Mouse (Mus musculus) limb, embryonic 10.5 days (tissue): ENCODE results near the gene Lfng. TPM values are rescaled to one million over a fixed set of nuclear protein-coding genes. Genes with fewer than 3 reads are reported as not detected.
A peak's percentile ranks its signal among the peaks of the same experiment; 100 is the strongest.

ENCODE experiments used
- DNase-seq: peaks from one replicate; pipeline ENCODE4 v3.0.0-alpha.2; 2017; ENCODE audit warnings: low spot score
- H3K27ac ChIP-seq: fragments of 300-500 bp; sonication (generic); 2 replicates; pipeline ENCODE4 v1.5.1; 2016; ENCODE audit warnings: mild to moderate bottlenecking
- H3K27me3 ChIP-seq: fragments of 300-500 bp; sonication (generic); 2 replicates; pipeline ENCODE4 v1.6.1; 2016; ENCODE audit warnings: low read depth, mild to moderate bottlenecking; ENCODE audit not compliant: poor library complexity, severe bottlenecking
- H3K36me3 ChIP-seq: fragments of 300-500 bp; sonication (generic); 2 replicates; pipeline ENCODE4 v1.6.1; 2016; ENCODE audit warnings: mild to moderate bottlenecking, moderate library complexity
- H3K4me1 ChIP-seq: fragments of 300-500 bp; sonication (generic); 2 replicates; pipeline ENCODE4 v1.6.1; 2016
- H3K4me3 ChIP-seq: fragments of 300-500 bp; sonication (generic); 2 replicates; pipeline ENCODE4 v1.5.1; 2016; ENCODE audit warnings: mild to moderate bottlenecking, moderate library complexity
- H3K9me3 ChIP-seq: fragments of 300-500 bp; sonication (generic); replicated peaks from 2 replicates; pipeline ENCODE4 v1.6.1; 2016; ENCODE audit warnings: mild to moderate bottlenecking
- WGBS: fragments of 180-500 bp; shearing (Covaris S2); methylation state at CpG from one replicate; pipeline ENCODE4 v1.1.7; 2016; 5-methylcytosine and 5-hydroxymethylcytosine counted together
- polyA plus RNA-seq: library from polyadenylated mRNA; unstranded; fragments of >200 nt; fragmentation: Nextera tagmentation; extraction: Ambion mirVana; gene quantifications from 2 replicates; pipeline ENCODE4 v1.2.1, GENCODE M21; 2016

Lfng gene
- polyA plus RNA-seq, 1 experiment from 2014 or later = 5.8 TPM

- 89% methylated on average over 4 of the region's 4 CpGs for WGBS
- no peaks in the 10 kb centered on the region for H3K9me3 ChIP-seq
- no peak overlapping the region for H3K27ac ChIP-seq
- H3K4me1 ChIP-seq = peaks cover 20% of the 10 kb centered on the region
- DNase-seq = no peak
- H3K4me3 ChIP-seq = no peak overlapping the region
- H3K27me3 ChIP-seq = no peaks in the 10 kb centered on the region
- no peaks in the 10 kb centered on the region for H3K36me3 ChIP-seq
These were observed 9.3 kb upstream of the Lfng start for GRCm38 (mm10) chr5:140597787-140598186.

- 45% methylated on average over 5 of the region's 5 CpGs for WGBS
These were observed 7.2 kb upstream of the Lfng start for GRCm38 (mm10) chr5:140599939-140600338.

GRCm38 (mm10) chr5:140601712-140602111, 5.4 kb upstream of the Lfng start:
- Histone ChIP-seq H3K4me1 (peaks cover 37% of the 10 kb centered on the region), H3K27ac (no peak overlapping the region), H3K36me3 (no peaks in the 10 kb centered on the region), H3K27me3 (peaks cover 28% of the 10 kb centered on the region), H3K9me3 (no peaks in the 10 kb centered on the region), H3K4me3 (no peak overlapping the region)
- 80% methylated on average over 12 of the region's 12 CpGs for WGBS
- no peak for DNase-seq

More at GRCm38 (mm10) chr5:140599939-140600338, 7.2 kb upstream of the Lfng start:
- Histone ChIP-seq H3K27ac (peak overlapping the region; percentile 11; the same call in 1 of the 2 replicates), H3K27me3 (peaks cover 10% of the 10 kb centered on the region), H3K4me1 (peaks cover 20% of the 10 kb centered on the region), H3K4me3 (no peak overlapping the region), H3K9me3 (no peaks in the 10 kb centered on the region), H3K36me3 (no peaks in the 10 kb centered on the region)
- DNase-seq = no peak

- DNase-seq = no peak
- Histone ChIP-seq H3K4me3 (no peak overlapping the region), H3K36me3 (no peaks in the 10 kb centered on the region), H3K27ac (no peak overlapping the region), H3K4me1 (peaks cover 40% of the 10 kb centered on the region), H3K9me3 (no peaks in the 10 kb centered on the region), H3K27me3 (peaks cover 36% of the 10 kb centered on the region)
- WGBS = 43% methylated on average over 2 of the region's 2 CpGs
These were observed 4.6 kb upstream of the Lfng start for GRCm38 (mm10) chr5:140602540-140602939.

- H3K27ac ChIP-seq = no peak overlapping the region
- 81% methylated on average over 8 of the region's 8 CpGs for WGBS
- H3K27me3 ChIP-seq = peaks cover 55% of the 10 kb centered on the region
- H3K36me3 ChIP-seq = no peaks in the 10 kb centered on the region
- no peak overlapping the region for H3K4me3 ChIP-seq
- peaks cover 58% of the 10 kb centered on the region for H3K4me1 ChIP-seq
- H3K9me3 ChIP-seq = no peaks in the 10 kb centered on the region
- no peak for DNase-seq
These were observed 2.7 kb upstream of the Lfng start for GRCm38 (mm10) chr5:140604386-140604785.

GRCm38 (mm10) chr5:140605228-140605627, 1.9 kb upstream of the Lfng start:
- Histone ChIP-seq H3K4me1 (peaks cover 62% of the 10 kb centered on the region), H3K4me3 (no peak overlapping the region), H3K9me3 (no peaks in the 10 kb centered on the region), H3K27me3 (peaks cover 63% of the 10 kb centered on the region), H3K36me3 (no peaks in the 10 kb centered on the region), H3K27ac (no peak overlapping the region)
- DNase-seq = no peak
- 13% methylated on average over 3 of the region's 3 CpGs for WGBS

DNA sequence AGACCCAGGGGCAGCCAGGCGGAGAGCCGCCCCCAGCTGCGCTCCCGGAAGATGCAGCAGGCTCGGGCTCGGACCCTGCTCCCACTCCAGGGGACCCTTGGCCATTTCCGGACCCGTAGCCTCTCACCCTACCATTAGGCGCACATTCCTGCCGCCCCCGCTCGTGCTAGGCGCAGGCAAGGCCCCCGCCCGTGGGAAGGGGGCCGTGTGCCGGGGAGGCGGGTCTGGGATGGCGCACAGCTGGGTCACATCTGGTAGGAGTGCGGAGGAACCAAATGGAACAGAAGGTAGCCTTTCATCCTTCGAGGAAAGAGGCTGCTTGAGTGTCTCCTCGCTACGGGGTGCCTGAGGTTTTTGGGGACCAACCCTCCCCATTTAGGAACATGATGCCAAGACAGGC, 734 bp upstream of the Lfng start:
- H3K4me1 ChIP-seq = peaks cover 70% of the 10 kb centered on the region
- no peaks in the 10 kb centered on the region for H3K9me3 ChIP-seq
- H3K27me3 ChIP-seq = peaks cover 75% of the 10 kb centered on the region
- H3K27ac ChIP-seq = peak overlapping the region; percentile 21; the same call in 1 of the 2 replicates
- peak; percentile 67 for DNase-seq
- H3K36me3 ChIP-seq = no peaks in the 10 kb centered on the region
- peak overlapping the region; percentile 60 for H3K4me3 ChIP-seq
- WGBS = under 1% methylated on average over 23 of the region's 23 CpGs

GRCm38 (mm10) chr5:140607836-140608633, 915 bp downstream of the Lfng start:
- H3K27me3 ChIP-seq = peaks cover 91% of the 10 kb centered on the region
- DNase-seq = no peak
- peak overlapping the region; percentile 60 for H3K4me3 ChIP-seq
- peak overlapping the region; percentile 75 for H3K27ac ChIP-seq
- WGBS = 2% methylated on average over 17 of the region's 17 CpGs
- no peaks in the 10 kb centered on the region for H3K9me3 ChIP-seq
- H3K36me3 ChIP-seq = 0 out of 2 replicates have a peak, but pooled peaks cover under 1% of the 10 kb centered on the region
- H3K4me1 ChIP-seq = peaks cover 76% of the 10 kb centered on the region

DNA sequence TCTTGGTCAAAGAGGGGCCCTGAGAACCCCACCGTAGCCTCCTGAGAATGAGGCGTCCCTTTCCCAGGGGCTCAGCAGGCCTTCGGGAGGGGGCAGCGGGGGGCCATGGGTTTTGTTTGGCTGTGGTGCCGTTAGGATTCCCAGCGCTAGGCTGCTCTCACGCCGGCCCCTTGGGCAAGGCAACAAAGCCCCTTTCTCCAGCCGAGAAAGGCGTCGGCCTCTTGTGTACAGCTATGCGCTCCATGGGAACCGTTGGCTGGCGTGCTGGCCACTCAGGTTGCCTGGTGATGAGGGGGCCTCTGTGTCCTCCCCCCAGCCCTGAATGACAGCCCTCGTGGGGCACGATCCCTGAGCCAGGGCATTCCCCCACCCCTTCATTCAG, 1.5 kb downstream of the Lfng start:
- 4% methylated on average over 16 of the region's 16 CpGs for WGBS
- H3K4me1 ChIP-seq = peaks cover 76% of the 10 kb centered on the region

GRCm38 (mm10) chr5:140609511-140610272, 2.6 kb downstream of the Lfng start:
- H3K27ac ChIP-seq = peak overlapping the region; percentile 57
- no peaks in the 10 kb centered on the region for H3K9me3 ChIP-seq
- no peak for DNase-seq
- peak overlapping the region; percentile 60 for H3K4me3 ChIP-seq
- peaks cover 76% of the 10 kb centered on the region for H3K4me1 ChIP-seq
- 0 out of 2 replicates have a peak, but pooled peaks cover 7% of the 10 kb centered on the region for H3K36me3 ChIP-seq
- 14% methylated on average over 13 of the region's 13 CpGs for WGBS
- H3K27me3 ChIP-seq = peaks cover 88% of the 10 kb centered on the region

More for the DNA sequence above, 1.5 kb downstream of the Lfng start:
- DNase-seq = peak; percentile 58
- Histone ChIP-seq H3K27ac (peak overlapping the region; percentile 57), H3K36me3 (0 out of 2 replicates have a peak, but pooled peaks cover 2% of the 10 kb centered on the region), H3K4me3 (peak overlapping the region; percentile 60), H3K9me3 (no peaks in the 10 kb centered on the region), H3K27me3 (peaks cover 96% of the 10 kb centered on the region)

- Histone ChIP-seq H3K36me3 (0 out of 2 replicates have a peak, but pooled peaks cover 9% of the 10 kb centered on the region), H3K4me3 (peak overlapping the region; percentile 60), H3K27ac (peak overlapping the region; percentile 57), H3K27me3 (peaks cover 81% of the 10 kb centered on the region), H3K9me3 (no peaks in the 10 kb centered on the region), H3K4me1 (peaks cover 70% of the 10 kb centered on the region)
- peak; percentile 60 for DNase-seq
- WGBS = 2% methylated on average over 30 of the region's 30 CpGs
These were observed 3.3 kb downstream of the Lfng start for GRCm38 (mm10) chr5:140610273-140611011.

DNA sequence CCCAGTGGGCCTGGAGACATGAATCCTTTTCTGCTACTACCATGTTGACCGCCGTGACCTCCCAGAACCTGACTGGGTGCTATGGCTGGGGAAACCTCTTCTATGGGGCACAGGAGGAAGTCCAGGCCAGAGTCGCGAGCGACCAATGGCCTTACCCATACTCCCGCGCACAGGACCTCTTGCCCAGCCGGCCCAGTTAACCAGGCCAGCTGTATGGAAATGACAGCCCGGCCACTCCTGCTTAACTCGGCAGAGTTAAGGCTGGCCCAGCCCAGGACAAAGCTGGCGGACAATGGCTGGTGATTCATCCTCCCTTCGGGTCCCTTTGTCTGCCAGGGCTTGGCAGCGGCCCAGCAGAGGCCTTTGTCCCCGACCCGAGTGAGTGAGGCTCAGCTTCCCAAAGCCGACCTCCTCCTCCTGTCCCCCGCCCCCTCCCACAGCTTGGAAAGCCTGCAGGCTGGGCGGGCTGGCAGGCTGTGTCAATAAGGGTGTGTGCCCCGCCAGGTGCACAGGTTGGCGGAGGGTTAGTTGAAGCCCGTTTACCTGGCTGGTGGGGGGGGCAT, 4.0 kb downstream of the Lfng start:
- peak; percentile 61 for DNase-seq
- Histone ChIP-seq H3K27ac (peak overlapping the region; percentile 57), H3K4me3 (peak overlapping the region; percentile 60), H3K4me1 (peaks cover 64% of the 10 kb centered on the region), H3K36me3 (0 out of 2 replicates have a peak, but pooled peaks cover 9% of the 10 kb centered on the region), H3K27me3 (peaks cover 74% of the 10 kb centered on the region), H3K9me3 (no peaks in the 10 kb centered on the region)
- WGBS = 11% methylated on average over 21 of the region's 21 CpGs
